Mouse (Mus musculus) spleen, adult 2 months (tissue): ENCODE measurements around the gene Acat3.
"Not testable (repeated sequence)": the region's sequence is repeated elsewhere in the genome, so short reads cannot be mapped to it uniquely, and the experiment has no call there.

ENCODE experiments used
- CTCF ChIP-seq: fragments of 200-500 bp; IDR thresholded peaks from 2 replicates; pipeline ENCODE4 v1.5.1; 2011; ENCODE audit warnings: mild to moderate bottlenecking, inconsistent platforms; ENCODE audit not compliant: insufficient read depth, insufficient read length, insufficient replicate concordance; ENCODE audit errors: extremely low read depth
- POLR2A ChIP-seq: fragments of 200-500 bp; IDR thresholded peaks from 2 replicates; pipeline ENCODE4 v1.6.1; 2011; ENCODE audit warnings: low read depth, low read length, inconsistent platforms

- not testable (repeated sequence) for TF ChIP-seq POLR2A, CTCF
These were observed 41.8 kb downstream of the Acat3 start for GRCm38 (mm10) chr17:12898607-12899006.
